Mouse (Mus musculus): Measurements from ENCODE around the gene Nfib. TPM values are rescaled to one million over a fixed set of nuclear protein-coding genes. Genes with fewer than 3 reads are reported as not detected.

Gene Nfib
- total and polyA plus RNA-seq, 3 experiments: not detected

- no peak overlapping the region for H3K27ac ChIP-seq (ENCODE audit: control insufficient read depth, low read depth, low read length)
- no peaks in the 10 kb centered on the region for H3K27me3 ChIP-seq (ENCODE audit: control insufficient read depth in 1 of 2, insufficient read depth in 2 of 2, low read length in 2 of 2)
- no peaks in the 10 kb centered on the region for H3K36me3 ChIP-seq (ENCODE audit: control insufficient read depth in 1 of 2, insufficient read depth in 2 of 2, low read length in 2 of 2)
- H3K79me2 ChIP-seq (ENCODE audit: control insufficient read depth, insufficient read depth, low read length, poor library complexity): no peaks in the 10 kb centered on the region
- no peaks in the 10 kb centered on the region for H3K9me3 ChIP-seq (replicated peaks; ENCODE audit: insufficient read depth, low read length)
- DNase-seq (ENCODE audit: low read depth, low spot score): no peak
- no peaks in the 10 kb centered on the region for H3K4me1 ChIP-seq (ENCODE audit: control insufficient read depth in 1 of 2, insufficient read depth in 2 of 2, low read length in 2 of 2)
- H3K9ac ChIP-seq (ENCODE audit: control insufficient read depth, low read depth, low read length, poor library complexity, severe bottlenecking): no peak overlapping the region
- TF ChIP-seq POLR2A (IDR thresholded peaks at IDR 0.05; ENCODE audit: control insufficient read depth in 1 of 2, insufficient read depth in 1 of 2, low read depth in 1 of 2, low read length in 2 of 2, poor library complexity in 1 of 2): no peak
- TF ChIP-seq ZNF384 (IDR thresholded peaks at IDR 0.05; ENCODE audit: low read depth, low read length): no peak
- TF ChIP-seq NELFE (IDR thresholded peaks at IDR 0.05; ENCODE audit: low read depth, low read length): no peak
- no peak for TF ChIP-seq USF2 (IDR thresholded peaks at IDR 0.05; ENCODE audit: borderline replicate concordance in 1 of 2, insufficient read depth in 1 of 2, low read depth in 1 of 2, low read length in 2 of 2)
- no peak for TF ChIP-seq ELF1 (IDR thresholded peaks at IDR 0.05; ENCODE audit: low read depth, low read length)
- TF ChIP-seq USF1 (IDR thresholded peaks at IDR 0.05; ENCODE audit: low read depth, low read length): no peak
- TF ChIP-seq ZMIZ1 (IDR thresholded peaks at IDR 0.05; ENCODE audit: low read depth, low read length): no peak
- no peak for TF ChIP-seq ETS1 (IDR thresholded peaks at IDR 0.05; ENCODE audit: low read depth, low read length)
- no peak for TF ChIP-seq MYC (IDR thresholded peaks at IDR 0.05; ENCODE audit: low read depth, low read length)
- TF ChIP-seq ZKSCAN1 (IDR thresholded peaks at IDR 0.05; ENCODE audit: low read depth, low read length): no peak
- TF ChIP-seq SIN3A (IDR thresholded peaks at IDR 0.05; ENCODE audit: low read length): no peak
- H3K4me3 ChIP-seq (ENCODE audit: control insufficient read depth in 1 of 2, insufficient read depth in 1 of 2, low read depth in 2 of 2, low read length in 2 of 2): no peak overlapping the region
These were observed 68.9 kb downstream of the Nfib start for GRCm38 (mm10) chr4:82636658-82637057.

GRCm38 (mm10) chr4:82635881-82636280, 69.7 kb downstream of the Nfib start:
- TF ChIP-seq MYB (IDR thresholded peaks at IDR 0.05; ENCODE audit: low read depth, low read length) (no peak), CTCF (IDR thresholded peaks at IDR 0.05 in 2 of 3, conservative IDR thresholded peaks at IDR 0.05 in 1 of 3; ENCODE audit: control insufficient read depth in 1 of 3, insufficient read depth in 1 of 3, low read depth in 2 of 3, low read length in 3 of 3, poor library complexity in 1 of 3, severe bottlenecking in 1 of 3) (no peak)
- DNase-seq (ENCODE audit: low read depth, low spot score): no peak
- Histone ChIP-seq H3K4me3 (ENCODE audit: control insufficient read depth in 1 of 2, insufficient read depth in 1 of 2, low read depth in 2 of 2, low read length in 2 of 2) (no peak overlapping the region), H3K9ac (ENCODE audit: control insufficient read depth, low read depth, low read length, poor library complexity, severe bottlenecking) (no peak overlapping the region), H3K27ac (ENCODE audit: control insufficient read depth, low read depth, low read length) (no peak overlapping the region), H3K9me3 (replicated peaks; ENCODE audit: insufficient read depth, low read length) (no peaks in the 10 kb centered on the region), H3K36me3 (ENCODE audit: control insufficient read depth in 1 of 2, insufficient read depth in 2 of 2, low read length in 2 of 2) (no peaks in the 10 kb centered on the region), H3K27me3 (ENCODE audit: control insufficient read depth in 1 of 2, insufficient read depth in 2 of 2, low read length in 2 of 2) (no peaks in the 10 kb centered on the region), H3K4me1 (ENCODE audit: control insufficient read depth in 1 of 2, insufficient read depth in 2 of 2, low read length in 2 of 2) (no peaks in the 10 kb centered on the region), H3K79me2 (ENCODE audit: control insufficient read depth, insufficient read depth, low read length, poor library complexity) (no peaks in the 10 kb centered on the region)

GRCm38 (mm10) chr4:82635118-82635517, 70.4 kb downstream of the Nfib start:
- H3K9me3 ChIP-seq (replicated peaks; ENCODE audit: insufficient read depth, low read length): no peaks in the 10 kb centered on the region
- no peak overlapping the region for H3K4me3 ChIP-seq (ENCODE audit: control insufficient read depth in 1 of 2, insufficient read depth in 1 of 2, low read depth in 2 of 2, low read length in 2 of 2)
- DNase-seq (ENCODE audit: low read depth, low spot score): no peak
- no peak for TF ChIP-seq MAX (IDR thresholded peaks at IDR 0.05; ENCODE audit: low read length)
- no peak for TF ChIP-seq TCF12 (IDR thresholded peaks at IDR 0.05; ENCODE audit: low read depth, low read length)
- no peak for TF ChIP-seq SIN3A (IDR thresholded peaks at IDR 0.05; ENCODE audit: low read length)
- no peak for TF ChIP-seq TAL1 (IDR thresholded peaks at IDR 0.05; ENCODE audit: low read length)
- no peak for TF ChIP-seq ETS1 (IDR thresholded peaks at IDR 0.05; ENCODE audit: low read depth, low read length)
- no peak for TF ChIP-seq UBTF (IDR thresholded peaks at IDR 0.05; ENCODE audit: borderline replicate concordance, insufficient read depth, low read depth, low read length)
- no peak for TF ChIP-seq ELF1 (IDR thresholded peaks at IDR 0.05; ENCODE audit: low read depth, low read length)
- no peak for TF ChIP-seq USF2 (IDR thresholded peaks at IDR 0.05; ENCODE audit: borderline replicate concordance in 1 of 2, insufficient read depth in 1 of 2, low read depth in 1 of 2, low read length in 2 of 2)
- TF ChIP-seq ZKSCAN1 (IDR thresholded peaks at IDR 0.05; ENCODE audit: low read depth, low read length): no peak
- TF ChIP-seq POLR2AphosphoS2 (IDR thresholded peaks at IDR 0.05; ENCODE audit: low read length): no peak
- TF ChIP-seq ZMIZ1 (IDR thresholded peaks at IDR 0.05; ENCODE audit: low read depth, low read length): no peak
- no peak for TF ChIP-seq MYC (IDR thresholded peaks at IDR 0.05; ENCODE audit: low read depth, low read length)
- no peak for TF ChIP-seq NELFE (IDR thresholded peaks at IDR 0.05; ENCODE audit: low read depth, low read length)
- no peak for TF ChIP-seq TBP (IDR thresholded peaks at IDR 0.05; ENCODE audit: low read depth, low read length)
- no peak for TF ChIP-seq NRF1 (IDR thresholded peaks at IDR 0.05; ENCODE audit: insufficient read depth, low read depth, low read length, poor library complexity, severe bottlenecking)
- TF ChIP-seq KAT2A (conservative IDR thresholded peaks at IDR 0.05; ENCODE audit: low read depth, low read length): no peak
- no peak for TF ChIP-seq E2F4 (IDR thresholded peaks at IDR 0.05; ENCODE audit: borderline replicate concordance, low read depth, low read length)
- no peak for TF ChIP-seq CHD2 (IDR thresholded peaks at IDR 0.05; ENCODE audit: low read length)
- H3K27me3 ChIP-seq (ENCODE audit: control insufficient read depth in 1 of 2, insufficient read depth in 2 of 2, low read length in 2 of 2): no peaks in the 10 kb centered on the region
- no peak overlapping the region for H3K27ac ChIP-seq (ENCODE audit: control insufficient read depth, low read depth, low read length)
- no peak overlapping the region for H3K9ac ChIP-seq (ENCODE audit: control insufficient read depth, low read depth, low read length, poor library complexity, severe bottlenecking)
- H3K36me3 ChIP-seq (ENCODE audit: control insufficient read depth in 1 of 2, insufficient read depth in 2 of 2, low read length in 2 of 2): no peaks in the 10 kb centered on the region
- H3K4me1 ChIP-seq (ENCODE audit: control insufficient read depth in 1 of 2, insufficient read depth in 2 of 2, low read length in 2 of 2): no peaks in the 10 kb centered on the region
- no peaks in the 10 kb centered on the region for H3K79me2 ChIP-seq (ENCODE audit: control insufficient read depth, insufficient read depth, low read length, poor library complexity)
